Mouse (Mus musculus) brain, embryonic 14.5 days (tissue): ENCODE measurements around the gene Sorbs1. TPM values are rescaled to one million over a fixed set of nuclear protein-coding genes. Genes with fewer than 3 reads are reported as not detected.

Experiments used
- DNase-seq: peaks from one replicate; pipeline ENCODE4 v3.0.0-alpha.2; 2011; ENCODE audit warnings: low read depth
- CTCF ChIP-seq: fragments of 200-500 bp; IDR thresholded peaks from 2 replicates; pipeline ENCODE4 v1.5.1; 2012; ENCODE audit warnings: inconsistent platforms, mild to moderate bottlenecking, moderate library complexity, borderline replicate concordance; ENCODE audit not compliant: insufficient read depth, insufficient read length; ENCODE audit errors: extremely low read depth
- POLR2A ChIP-seq: fragments of 200-500 bp; IDR thresholded peaks from 2 replicates; pipeline ENCODE4 v1.6.1; 2012; ENCODE audit warnings: mild to moderate bottlenecking, inconsistent platforms, borderline replicate concordance; ENCODE audit not compliant: poor library complexity, insufficient read depth, insufficient read length, severe bottlenecking; ENCODE audit errors: extremely low read depth
- polyA plus RNA-seq: library from polyadenylated mRNA; depleted of rRNA; stranded (reverse); fragments of >200 nt; gene quantifications from 2 replicates; pipeline ENCODE4 v1.2.3, GENCODE M21; 2012

Sorbs1 gene
- polyA plus RNA-seq, 1 experiment: 66.4 TPM

DNA sequence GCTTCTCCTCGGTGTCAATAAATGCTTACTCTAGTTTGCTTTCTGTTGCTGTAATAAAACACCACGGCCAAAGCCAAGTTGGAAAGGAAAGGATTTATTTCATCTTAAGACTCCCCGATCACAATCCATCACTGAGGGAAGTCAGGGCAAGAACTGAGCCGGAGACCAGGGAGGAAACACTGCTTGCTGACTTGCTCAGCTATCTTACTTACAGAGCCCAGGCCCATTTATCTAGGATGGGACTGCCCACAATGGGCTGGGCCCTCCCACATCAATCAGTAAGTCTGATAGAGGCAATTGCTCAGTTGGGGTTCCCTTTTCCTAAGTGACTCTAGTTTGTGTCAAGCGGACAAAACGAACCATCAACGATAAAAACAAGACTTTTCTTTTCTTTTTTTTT is 29.2 kb upstream of the Sorbs1 start:
- TF ChIP-seq POLR2A: no peak
- no peak for TF ChIP-seq CTCF

GRCm38 (mm10) chr19:40536526-40536925 is 22.9 kb upstream of the Sorbs1 start:
- TF ChIP-seq POLR2A (no peak), CTCF (no peak)
- no peak for DNase-seq

More for the DNA sequence above, 29.2 kb upstream of the Sorbs1 start:
- DNase-seq: no peak

DNA sequence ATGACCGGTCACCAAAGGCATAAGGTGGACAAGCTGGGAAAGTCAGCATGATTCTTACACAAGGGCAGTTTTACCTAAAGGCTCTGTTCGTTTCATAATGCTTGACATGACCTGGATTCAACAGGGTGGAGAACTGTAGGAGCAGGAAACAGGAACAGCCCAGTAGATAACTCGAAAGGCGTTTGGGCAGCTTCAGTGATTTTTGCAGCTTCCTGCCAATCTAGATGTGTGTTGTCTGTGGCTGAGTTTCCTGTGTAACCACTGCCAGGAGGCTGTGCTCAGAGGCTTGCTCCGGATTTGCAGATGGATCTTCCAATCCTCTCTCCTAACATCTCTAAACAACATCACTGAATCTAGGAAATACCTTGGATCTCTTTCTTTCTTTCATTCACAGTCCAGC is 18.9 kb upstream of the Sorbs1 start:
- TF ChIP-seq CTCF (no peak), POLR2A (no peak)
- no peak for DNase-seq

DNA sequence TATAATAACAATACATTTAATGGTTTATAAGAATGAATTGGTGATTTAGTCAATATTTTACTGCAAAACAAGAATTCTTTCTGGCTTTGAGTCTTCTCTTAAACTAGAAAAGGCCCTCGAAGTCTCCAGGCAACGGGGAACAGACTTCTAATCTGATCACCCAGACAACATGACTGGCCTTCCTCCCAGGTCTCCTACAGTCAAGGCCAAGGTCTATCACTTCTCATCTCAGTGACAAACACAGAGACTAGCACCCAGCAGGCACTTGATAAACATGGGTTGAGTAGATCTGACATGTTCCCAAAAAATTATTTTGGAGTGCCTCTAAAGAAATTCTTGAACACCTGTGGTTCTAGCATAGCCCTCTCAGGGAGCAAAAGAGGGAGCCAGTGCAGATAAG is 16.7 kb upstream of the Sorbs1 start:
- no peak for DNase-seq
- no peak for TF ChIP-seq CTCF
- no peak for TF ChIP-seq POLR2A

DNA sequence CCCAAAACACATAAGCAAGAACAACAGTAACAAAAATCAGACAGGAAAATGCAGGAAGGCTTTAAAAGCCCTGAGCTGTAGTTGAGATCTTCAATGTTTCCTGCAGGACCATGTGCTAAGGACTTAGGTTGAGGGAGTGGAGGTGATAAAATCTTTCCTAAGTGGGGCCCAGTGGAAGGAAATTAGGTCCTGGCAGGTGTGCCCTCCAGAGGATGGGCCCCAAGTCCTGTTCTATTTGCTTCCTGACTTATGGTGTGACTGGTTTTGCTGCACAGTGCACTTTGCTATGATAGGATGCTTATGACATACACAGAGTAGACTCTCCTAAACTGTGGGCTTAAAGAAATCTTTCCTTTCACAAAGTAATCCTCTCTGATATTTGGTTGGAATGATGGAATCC is 14.7 kb upstream of the Sorbs1 start:
- TF ChIP-seq POLR2A (no peak), CTCF (no peak)
- no peak for DNase-seq

GRCm38 (mm10) chr19:40526367-40527014 is 12.9 kb upstream of the Sorbs1 start:
- TF ChIP-seq CTCF (no peak), POLR2A (no peak)
- DNase-seq: no peak

DNA sequence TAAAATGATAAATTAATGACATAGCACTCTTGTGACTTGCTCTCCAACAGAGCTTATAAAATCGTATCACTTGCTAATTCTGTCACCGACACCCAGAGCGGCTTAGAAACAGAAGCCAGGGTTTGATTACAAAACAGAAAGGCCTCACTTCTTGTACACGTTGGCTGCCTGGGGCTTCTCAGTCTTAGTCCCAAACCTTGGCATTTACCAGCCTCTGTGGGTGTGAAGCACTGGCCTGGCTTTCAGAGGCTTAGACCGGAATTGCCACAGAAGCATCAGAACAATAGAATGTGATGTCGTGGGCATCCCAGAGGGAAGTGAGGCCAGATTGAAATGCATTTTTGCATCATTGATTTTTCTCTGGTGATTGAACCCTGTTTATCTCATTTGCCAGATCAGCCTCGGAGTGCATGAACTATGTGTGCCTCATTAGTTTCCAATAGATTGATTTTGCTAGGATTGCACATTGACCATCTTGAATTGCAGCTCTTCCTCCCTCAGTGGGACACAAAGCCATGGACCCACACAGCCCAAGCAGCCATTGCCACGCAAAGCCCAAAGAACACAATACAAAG is 9.9 kb upstream of the Sorbs1 start:
- no peak for TF ChIP-seq POLR2A
- no peak for TF ChIP-seq CTCF
- no peak for DNase-seq

DNA sequence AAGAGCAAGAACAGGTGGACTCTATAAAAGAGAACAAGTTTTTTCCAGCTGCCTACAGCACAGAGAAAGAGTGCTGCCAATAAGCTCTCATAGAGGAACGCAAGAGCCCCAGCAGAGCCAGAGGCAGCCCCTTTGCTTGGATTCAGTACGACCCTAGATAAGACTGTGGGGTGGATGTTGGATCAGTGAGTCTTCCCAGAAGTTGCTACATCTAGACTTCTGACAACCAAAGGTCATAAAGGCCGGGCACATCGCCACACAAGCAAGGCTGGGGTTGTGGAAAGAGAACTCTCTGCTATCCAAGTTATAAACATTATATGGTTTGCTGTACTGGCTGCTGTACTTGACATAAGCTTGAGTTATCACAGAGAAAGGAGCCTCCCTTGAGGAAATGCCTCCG is 6.8 kb upstream of the Sorbs1 start:
- no peak for DNase-seq
- TF ChIP-seq POLR2A: no peak

DNA sequence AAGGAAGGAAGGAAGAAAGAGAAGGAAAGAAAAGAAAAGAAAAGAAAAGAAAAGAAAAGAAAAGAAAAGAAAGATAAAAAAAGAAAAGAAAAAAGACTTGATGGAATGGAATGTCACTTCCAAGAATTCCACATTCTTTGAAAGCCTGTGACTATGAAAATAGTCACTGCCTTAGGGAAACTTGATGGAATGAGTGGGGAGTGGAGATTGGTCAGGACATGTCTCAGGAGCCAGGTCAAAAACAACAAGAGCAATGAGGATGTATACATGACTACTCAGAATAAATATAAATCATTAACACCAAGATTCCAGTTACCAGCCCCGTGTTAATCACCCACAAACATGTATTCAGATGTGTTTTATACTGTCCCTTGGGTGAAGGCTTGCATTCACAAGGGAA is 5.1 kb upstream of the Sorbs1 start:
- DNase-seq: no peak
- no peak for TF ChIP-seq CTCF
- no peak for TF ChIP-seq POLR2A

- DNase-seq: no peak
- TF ChIP-seq POLR2A: no peak
- TF ChIP-seq CTCF: no peak
Observed at GRCm38 (mm10) chr19:40515596-40515995, 2.0 kb upstream of the Sorbs1 start.

DNA sequence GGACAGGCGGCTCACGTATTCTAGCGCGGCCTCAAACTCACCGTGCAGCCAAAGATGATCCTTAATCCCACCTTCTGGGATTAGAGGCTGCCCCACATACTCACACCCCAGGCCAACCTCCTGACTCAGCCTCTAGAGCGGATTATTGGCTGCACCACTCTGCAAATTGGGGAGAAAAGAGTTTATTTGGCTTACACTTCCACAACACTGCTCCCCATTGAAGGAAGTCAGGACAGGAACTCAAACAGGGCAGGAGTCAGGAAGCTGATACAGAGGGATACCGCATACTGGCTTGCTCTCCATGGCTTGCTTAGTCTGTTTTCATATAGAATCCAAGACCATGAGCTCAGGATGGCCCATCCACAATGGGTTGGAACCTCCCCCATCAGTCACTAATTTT is 797 bp upstream of the Sorbs1 start:
- DNase-seq: no peak
- no peak for TF ChIP-seq CTCF
- no peak for TF ChIP-seq POLR2A
